Mouse (Mus musculus) heart, adult 2 months (tissue): ENCODE data around the gene Sec14l1. TPM values are rescaled to one million over a fixed set of nuclear protein-coding genes. Genes with fewer than 3 reads are reported as not detected.
A peak's percentile ranks its signal among the peaks of the same experiment; 100 is the strongest.

ENCODE experiments used
- DNase-seq, 2 experiments: peaks; one replicate each; pipeline ENCODE4 v3.0.0; 2021
- H3K27ac ChIP-seq: fragments of 200-600 bp; 2 replicates; pipeline ENCODE4 v1.8.1; 2022
- H3K27me3 ChIP-seq: fragments of 200-500 bp; 2 replicates; pipeline ENCODE4 v1.6.1; 2012; ENCODE audit warnings: mild to moderate bottlenecking, low read length, inconsistent platforms, mixed read lengths; ENCODE audit not compliant: control insufficient read depth, insufficient read depth
- H3K36me3 ChIP-seq: fragments of 200-500 bp; 2 replicates; pipeline ENCODE4 v1.6.1; 2012; ENCODE audit warnings: low read length, inconsistent platforms; ENCODE audit not compliant: control insufficient read depth, insufficient read depth
- H3K4me1 ChIP-seq: fragments of 200-500 bp; 2 replicates; pipeline ENCODE4 v1.6.1; 2011; ENCODE audit warnings: low read length; ENCODE audit not compliant: control insufficient read depth, insufficient read depth
- H3K4me3 ChIP-seq: fragments of 200-600 bp; 2 replicates; pipeline ENCODE4 v1.8.1; 2022
- H3K79me2 ChIP-seq: fragments of 200-500 bp; replicated peaks from 2 replicates; pipeline ENCODE4 v1.6.1; 2012; ENCODE audit warnings: mild to moderate bottlenecking, inconsistent platforms, low read length, moderate library complexity, mixed read lengths; ENCODE audit not compliant: control insufficient read depth, insufficient read depth
- H3K9ac ChIP-seq: fragments of 200-500 bp; 2 replicates; pipeline ENCODE4 v1.6.1; 2012; ENCODE audit warnings: low read depth, mild to moderate bottlenecking, control low read depth, inconsistent platforms, low read length, mixed read lengths
- CTCF ChIP-seq: fragments of 200-600 bp; IDR thresholded peaks from 2 replicates; pipeline ENCODE4 v1.8.1; 2022; ENCODE audit warnings: antibody characterized with exemption, mild to moderate bottlenecking, moderate library complexity
- EP300 ChIP-seq: fragments of 200-500 bp; IDR thresholded peaks from 2 replicates; pipeline ENCODE4 v1.6.1; 2011; ENCODE audit warnings: low read depth, low read length, control low read depth; ENCODE audit not compliant: insufficient read depth
- POLR2A ChIP-seq: fragments of 200-500 bp; IDR thresholded peaks from 2 replicates; pipeline ENCODE4 v1.6.1; 2011; ENCODE audit warnings: mild to moderate bottlenecking, low read depth, low read length, control low read depth; ENCODE audit not compliant: insufficient read depth
- WGBS: fragments of 180-500 bp; shearing (Covaris S2); methylation state at CpG from one replicate; pipeline ENCODE4 v1.1.7; 2018; 5-methylcytosine and 5-hydroxymethylcytosine counted together
- intact Hi-C: fragments of 180-260 bp; cut with DNase I; formaldehyde crosslinking; loops from one replicate; pipeline ENCODE4 v1.15.1; 2025
- polyA plus RNA-seq: library from polyadenylated mRNA; depleted of rRNA; stranded (reverse); fragments of >200 nt; gene quantifications from 2 replicates; pipeline ENCODE4 v1.2.3, GENCODE M21; 2012
- total RNA-seq, 2 experiments: library from RNA; stranded (reverse); gene quantifications; 2 replicates each; pipeline ENCODE4 v1.2.3; 2021

The Sec14l1 gene
- total and polyA plus RNA-seq, 3 experiments = 65.4 to 89.5 (median 71.5) TPM

DNA sequence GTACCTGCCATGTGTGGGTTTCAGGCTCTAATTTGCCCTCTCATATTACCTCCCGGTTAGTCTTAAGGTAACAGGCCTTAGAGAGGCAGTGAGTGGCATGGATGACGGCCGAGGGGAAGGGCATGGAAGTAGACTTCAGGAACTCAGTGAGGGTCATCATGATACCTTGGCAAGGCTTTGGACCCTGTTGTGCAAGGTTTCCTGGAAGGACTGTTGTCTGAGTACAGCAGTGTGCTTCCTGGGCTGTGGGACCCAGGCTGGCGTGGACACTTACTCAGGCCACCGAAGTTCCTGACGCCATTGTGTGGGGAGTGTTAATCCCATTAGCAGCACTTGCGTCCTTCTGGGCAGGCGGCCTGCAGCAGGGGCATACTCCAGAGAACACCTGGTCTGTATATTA, 15.1 kb downstream of the Sec14l1 start:
- Histone ChIP-seq H3K36me3 (peaks cover 18% of the 10 kb centered on the region), H3K27ac (peak overlapping the region; percentile 83; the same call in 1 of the 2 replicates), H3K27me3 (no peaks in the 10 kb centered on the region), H3K79me2 (peaks cover 4% of the 10 kb centered on the region), H3K4me3 (no peak overlapping the region), H3K4me1 (peaks cover 51% of the 10 kb centered on the region), H3K9ac (peak overlapping the region; percentile 23; the same call in 1 of the 2 replicates)
- 44% methylated on average over 8 of the region's 8 CpGs for WGBS
- intact Hi-C loops = no loop called here
- DNase-seq = no peak
- TF ChIP-seq EP300 (no peak), CTCF (no peak), POLR2A (no peak)

GRCm38 (mm10) chr11:117130888-117131287, 15.9 kb downstream of the Sec14l1 start:
- WGBS = 30% methylated on average over 5 of the region's 5 CpGs
- Histone ChIP-seq H3K4me1 (peaks cover 52% of the 10 kb centered on the region), H3K36me3 (peaks cover 13% of the 10 kb centered on the region), H3K27me3 (no peaks in the 10 kb centered on the region), H3K27ac (peak overlapping the region; percentile 83), H3K4me3 (no peak overlapping the region), H3K79me2 (peaks cover 4% of the 10 kb centered on the region), H3K9ac (peak overlapping the region; percentile 5; the same call in 1 of the 2 replicates)
- TF ChIP-seq EP300 = no peak
- no peak for TF ChIP-seq CTCF
- TF ChIP-seq POLR2A = no peak
- DNase-seq = peak; percentile 64 to 66
- intact Hi-C loops = no loop called here

DNA sequence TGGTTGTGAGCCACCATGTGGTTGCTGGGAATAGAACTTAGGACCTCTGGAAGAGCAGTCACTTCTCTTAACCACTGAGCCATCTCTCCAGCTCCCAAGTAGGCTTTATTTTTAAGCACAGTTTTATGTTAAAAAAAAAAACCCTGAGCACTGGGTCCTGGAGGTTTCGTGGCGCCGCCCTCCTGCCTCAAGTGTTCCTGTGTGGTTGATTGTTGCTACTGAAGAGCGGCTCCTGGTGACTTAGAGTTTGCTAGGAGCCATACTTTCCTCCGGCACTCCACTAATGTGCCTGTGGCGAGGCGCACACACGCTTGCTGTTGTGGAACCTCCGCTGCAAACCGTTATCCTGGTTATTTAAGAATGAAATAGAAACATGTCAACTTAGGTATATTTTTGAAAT, 16.5 kb downstream of the Sec14l1 start:
- no peak overlapping the region for H3K9ac ChIP-seq
- no peak for TF ChIP-seq POLR2A
- no peak for TF ChIP-seq CTCF
- TF ChIP-seq EP300 = no peak
- H3K79me2 ChIP-seq = peaks cover 3% of the 10 kb centered on the region; the same call in 1 of the 2 replicates
- peaks cover 13% of the 10 kb centered on the region for H3K36me3 ChIP-seq
- no peak overlapping the region; the same call in 1 of the 2 replicates for H3K27ac ChIP-seq
- peaks cover 53% of the 10 kb centered on the region for H3K4me1 ChIP-seq
- WGBS = 97% methylated on average over 10 of the region's 10 CpGs
- intact Hi-C loops = no loop called here
- H3K4me3 ChIP-seq = no peak overlapping the region
- no peaks in the 10 kb centered on the region for H3K27me3 ChIP-seq
- no peak for DNase-seq

DNA sequence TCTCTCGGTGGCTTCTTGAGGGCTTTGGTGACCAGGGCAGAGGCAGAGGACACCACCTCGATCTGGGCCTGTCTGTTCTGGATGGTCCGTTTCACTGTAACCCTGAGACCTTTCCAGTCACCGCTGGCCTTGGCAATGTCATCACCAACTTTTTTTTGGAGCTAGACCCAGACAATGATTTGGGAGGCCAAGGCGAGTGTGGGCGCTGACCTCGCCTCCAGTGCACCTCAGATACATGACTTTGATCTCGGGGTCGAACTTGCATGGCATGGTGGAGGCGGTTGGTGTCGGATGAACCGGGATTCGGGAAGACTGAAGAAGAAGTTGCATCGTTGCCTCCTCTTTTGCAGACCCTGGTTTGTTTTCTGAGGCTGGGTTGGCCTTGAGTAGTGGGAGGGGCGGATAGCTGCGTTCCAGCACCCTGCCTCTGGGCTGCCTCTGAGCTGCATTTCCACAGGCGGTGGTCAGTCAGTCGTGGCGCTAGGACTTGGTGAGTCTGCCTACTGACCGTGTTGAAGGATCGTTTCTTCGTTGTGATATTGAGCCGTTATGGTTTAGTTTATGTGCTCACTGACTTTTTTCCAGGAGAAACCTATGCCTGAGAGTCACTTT, 19.9 kb downstream of the Sec14l1 start:
- peaks cover 43% of the 10 kb centered on the region for H3K4me1 ChIP-seq
- H3K79me2 ChIP-seq = peaks cover 3% of the 10 kb centered on the region
- DNase-seq = no peak
- peaks cover 14% of the 10 kb centered on the region for H3K36me3 ChIP-seq
- H3K27ac ChIP-seq = peak overlapping the region; percentile 60
- no peak for TF ChIP-seq POLR2A
- TF ChIP-seq EP300 = no peak
- TF ChIP-seq CTCF = no peak
- H3K4me3 ChIP-seq = peak overlapping the region; percentile 13; the same call in 1 of the 2 replicates
- 53% methylated on average over 23 of the region's 23 CpGs for WGBS
- intact Hi-C loops = loop anchor here (2.0 kb wide), 2 partner anchors 18 to 54 kb away; no protein-coding TSS in a partner anchor
- peak overlapping the region; percentile 1 for H3K9ac ChIP-seq
- no peaks in the 10 kb centered on the region for H3K27me3 ChIP-seq

DNA sequence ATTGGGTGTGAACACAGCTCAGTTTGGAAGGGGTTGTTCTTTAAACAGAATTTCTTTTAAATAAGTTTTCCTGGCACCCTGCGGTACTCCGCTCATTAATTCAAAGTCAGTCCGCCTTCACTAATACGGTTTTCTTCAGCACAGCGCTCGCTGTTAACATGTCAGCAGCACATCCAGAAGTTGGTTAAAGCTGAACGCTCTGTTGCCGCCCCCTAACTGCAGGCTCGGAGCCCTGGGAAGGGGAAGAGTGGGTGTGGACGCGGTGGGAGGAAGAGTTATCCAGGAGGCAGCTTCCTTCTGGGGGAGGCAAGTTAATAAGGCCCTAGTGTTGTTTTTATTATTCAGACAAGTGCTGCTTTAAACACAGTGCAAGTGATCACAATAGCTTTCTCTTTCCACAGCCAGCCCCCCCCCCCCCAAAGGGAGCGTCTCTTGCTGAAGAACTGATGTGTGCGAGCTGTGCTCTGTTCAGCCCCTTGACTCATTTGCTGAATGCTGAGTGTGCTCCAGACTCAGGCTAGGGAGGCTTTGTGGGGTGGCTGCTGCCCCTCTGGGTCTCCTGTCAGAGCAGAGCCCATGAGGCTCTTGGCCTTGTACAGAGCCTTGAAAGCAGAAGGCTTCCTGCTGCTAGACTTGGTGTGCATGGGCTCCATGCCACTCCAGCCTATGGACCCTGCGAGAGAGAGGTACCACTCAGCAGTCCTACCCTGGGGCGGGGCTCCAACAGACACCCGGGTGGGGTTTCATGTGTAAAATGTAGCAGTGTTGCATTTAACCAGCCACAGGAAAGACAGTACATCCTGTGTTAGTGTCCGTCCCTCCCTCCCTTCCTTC, 20.7 kb downstream of the Sec14l1 start:
- Histone ChIP-seq H3K79me2 (peaks cover 5% of the 10 kb centered on the region), H3K4me1 (peaks cover 41% of the 10 kb centered on the region), H3K27me3 (no peaks in the 10 kb centered on the region), H3K36me3 (peaks cover 11% of the 10 kb centered on the region), H3K4me3 (peak overlapping the region; percentile 13; the same call in 1 of the 2 replicates), H3K27ac (peak overlapping the region; percentile 60), H3K9ac (peak overlapping the region; percentile 42)
- 28% methylated on average over 17 of the region's 17 CpGs for WGBS
- intact Hi-C loops = loop anchor here (2.0 kb wide), 2 partner anchors 19 to 55 kb away; no protein-coding TSS in a partner anchor
- peak; percentile 50 for TF ChIP-seq CTCF
- TF ChIP-seq EP300 = 0 out of 2 replicates have a peak, but pooled peaks have one; percentile 37
- TF ChIP-seq POLR2A = 0 out of 2 replicates have a peak, but pooled peaks have one; percentile 26
- DNase-seq = peak; percentile 53 to 56
